In genomic region chr2:6903251-6903763, GRCm38 (mm10) we compare ENCODE assay signal across 14 mouse cellular contexts.
DNase-seq lines count a peak whose midpoint lies in the region; ATAC-seq lines count a peak whose summit lies in the region.
"Had no signal": no experiment of that assay in that cellular context is flagged by ENCODE, and none has a peak within 500 bp of the region (broad histone marks: within the 10 kb centered on the region; RNA-seq: fewer than 3 reads in every experiment).

No protein-coding gene starts in this region.

- no peaks in the 10 kb centered on the region for H3K27me3 ChIP-seq in forebrain, embryonic 13.5 days
- no peaks in the 10 kb centered on the region for H3K27me3 ChIP-seq in hindbrain, embryonic 16.5 days (replicated peaks; ENCODE audit: control insufficient read depth, insufficient read depth, low read length)
- no peaks in the 10 kb centered on the region for H3K27me3 ChIP-seq in neural tube, embryonic 12.5 days (replicated peaks)

- peak; percentile 92 for ATAC-seq in forebrain, embryonic 13.5 days
- ATAC-seq in hindbrain, embryonic 16.5 days, result peak; percentile 80
- ATAC-seq in neural tube, embryonic 12.5 days (ENCODE audit: low FRiP score, low read depth), result peak; percentile 92

- no peak overlapping the region; the same call in 1 of the 2 replicates for H3K27ac ChIP-seq in forebrain, embryonic 13.5 days
- no peak overlapping the region for H3K27ac ChIP-seq in hindbrain, embryonic 16.5 days (ENCODE audit: low read depth, low read length)
- H3K27ac ChIP-seq in neural tube, embryonic 12.5 days, result no peak overlapping the region

- no peaks in the 10 kb centered on the region for H3K36me3 ChIP-seq in forebrain, embryonic 13.5 days (ENCODE audit: poor library complexity, severe bottlenecking)
- H3K36me3 ChIP-seq in hindbrain, embryonic 16.5 days (ENCODE audit: control insufficient read depth, insufficient read depth, low read length), result no peaks in the 10 kb centered on the region
- H3K36me3 ChIP-seq in neural tube, embryonic 12.5 days, result no peaks in the 10 kb centered on the region

- H3K9me3 ChIP-seq in forebrain, embryonic 13.5 days (replicated peaks), result no peaks in the 10 kb centered on the region
- H3K9me3 ChIP-seq in hindbrain, embryonic 16.5 days (ENCODE audit: control insufficient read depth, low read length), result no peaks in the 10 kb centered on the region
- no peaks in the 10 kb centered on the region for H3K9me3 ChIP-seq in neural tube, embryonic 12.5 days

- peaks cover 19% of the 10 kb centered on the region for H3K4me1 ChIP-seq in forebrain, embryonic 13.5 days
- H3K4me1 ChIP-seq in hindbrain, embryonic 16.5 days (ENCODE audit: control insufficient read depth, insufficient read depth, low read depth, low read length), result peaks cover 2% of the 10 kb centered on the region; the same call in 1 of the 2 replicates
- H3K4me1 ChIP-seq in neural tube, embryonic 12.5 days, result no peaks in the 10 kb centered on the region

- H3K4me3 ChIP-seq in forebrain, embryonic 13.5 days, result no peak overlapping the region
- no peak overlapping the region for H3K4me3 ChIP-seq in hindbrain, embryonic 16.5 days (ENCODE audit: low read length)
- H3K4me3 ChIP-seq in neural tube, embryonic 12.5 days, result no peak overlapping the region

- peak; percentile 70 for DNase-seq in embryo, embryonic 10.5 days (ENCODE audit: low spot score)
- no peak for DNase-seq in kidney, postnatal 4 days
- DNase-seq in cerebellum, postnatal 36 days, result no peak
- no peak for DNase-seq in cerebellum, adult 9-11 months
- no peak for DNase-seq in heart, adult 18-20 months
- DNase-seq: adrenal gland, postnatal 10 days; heart, postnatal 14 days; kidney, adult 11 months; kidney, postnatal 36 days; lung, postnatal 10 days; thymus, adult 18-20 months had no signal

- peak overlapping the region; percentile 14 for H3K4me2 ChIP-seq in forebrain, embryonic 13.5 days
- H3K4me2 ChIP-seq in hindbrain, embryonic 16.5 days (ENCODE audit: low read length), result no peak overlapping the region
- peak overlapping the region; percentile 12; the same call in 1 of the 2 replicates for H3K4me2 ChIP-seq in neural tube, embryonic 12.5 days (replicated peaks)

- under 1% methylated on average over 4 of the region's 4 CpGs for WGBS in forebrain, embryonic 13.5 days
- 8% methylated on average over 4 of the region's 4 CpGs for WGBS in hindbrain, embryonic 16.5 days
- 17% methylated on average over 4 of the region's 4 CpGs for WGBS in neural tube, embryonic 12.5 days

- no peak overlapping the region for H3K9ac ChIP-seq in forebrain, embryonic 13.5 days
- H3K9ac ChIP-seq in hindbrain, embryonic 16.5 days (ENCODE audit: low read depth, low read length), result no peak overlapping the region
- no peak overlapping the region for H3K9ac ChIP-seq in neural tube, embryonic 12.5 days
